Mouse (Mus musculus) liver, postnatal 0 days (tissue): Measurements from ENCODE around the gene Nufip2.

ENCODE experiments used
- CTCF ChIP-seq: sonication (generic); IDR thresholded peaks from 2 replicates; pipeline ENCODE4 v1.5.1; 2016; ENCODE audit warnings: antibody characterized with exemption, low read depth
- EP300 ChIP-seq: IDR thresholded peaks from 2 replicates; pipeline ENCODE4 v1.6.1; 2016; ENCODE audit warnings: antibody characterized with exemption, low read depth, mild to moderate bottlenecking

DNA sequence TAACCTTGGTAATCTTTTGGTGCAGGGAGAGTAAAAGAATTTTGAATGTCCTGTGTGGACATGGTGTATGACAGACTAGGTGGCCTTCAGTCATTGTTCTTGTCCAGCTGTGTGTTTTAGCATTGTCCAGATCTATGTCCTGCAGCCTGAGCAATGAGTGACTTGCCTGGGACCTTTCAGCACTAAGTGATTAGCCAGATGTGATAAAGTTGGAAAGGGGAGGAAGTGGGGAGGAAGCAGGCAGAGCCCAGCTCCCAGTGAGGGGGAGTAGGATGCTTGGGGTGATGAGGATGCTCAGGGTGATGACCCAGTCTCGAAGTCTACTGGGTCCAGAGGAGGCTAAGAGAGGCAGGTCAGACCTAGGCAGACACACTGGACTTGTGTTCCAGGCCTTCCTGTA is 93.3 kb downstream of the Nufip2 start:
- no peak for TF ChIP-seq EP300
- no peak for TF ChIP-seq CTCF
